In the genomic region with DNA sequence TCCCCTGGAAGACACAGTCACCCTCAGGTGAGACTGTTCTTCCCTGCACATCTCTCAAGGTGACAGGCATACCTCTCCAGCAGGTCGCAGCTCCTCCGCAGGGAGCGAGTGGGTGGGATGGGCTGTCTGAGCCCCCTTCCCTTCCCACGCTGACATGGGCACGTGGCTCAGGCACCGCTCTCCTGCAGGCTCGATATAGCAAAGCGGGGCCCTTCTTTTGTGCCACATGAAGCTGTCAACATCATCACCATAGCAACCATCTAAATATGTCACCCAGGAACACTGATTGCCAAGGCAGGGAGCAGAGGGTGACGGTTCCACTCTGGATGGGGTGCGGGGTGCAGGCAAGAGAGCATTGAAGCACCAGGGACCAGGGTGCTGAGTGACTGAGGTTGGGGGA, we compare ENCODE assay signal across 15 mouse cellular contexts. TPM values are rescaled to one million over a fixed set of nuclear protein-coding genes. Genes with fewer than 3 reads are reported as not detected.
DNase-seq lines count a peak whose midpoint lies in the region; ATAC-seq and TF ChIP-seq lines count a peak whose summit lies in the region.
"Had no signal": no experiment of that assay in that cellular context is flagged by ENCODE, and none has a peak within 500 bp of the region (broad histone marks: within the 10 kb centered on the region; RNA-seq: fewer than 3 reads in every experiment).

No protein-coding gene starts in this region.

- intact Hi-C loops in left cerebral cortex, postnatal 25 days (cut with DNase I): loop anchor here (2.0 kb wide), 2 partner anchors 20 to 82 kb away; no protein-coding TSS in a partner anchor

- no peak for TF ChIP-seq EP300 in stomach, postnatal 0 days (optimal IDR thresholded peaks at IDR 0.05)

- H3K9ac ChIP-seq in hindbrain, embryonic 14.5 days: peak overlapping the region; percentile 34
- no peak overlapping the region for H3K9ac ChIP-seq in stomach, postnatal 0 days (ENCODE audit: low read length)
- H3K9ac ChIP-seq: heart, embryonic 15.5 days; limb, embryonic 15.5 days had no signal

- no peaks in the 10 kb centered on the region for H3K36me3 ChIP-seq in E14TG2a.4 (ENCODE audit: insufficient read depth, low read length)
- no peaks in the 10 kb centered on the region for H3K36me3 ChIP-seq in hindbrain, embryonic 14.5 days (replicated peaks; ENCODE audit: control insufficient read depth, insufficient read depth)
- H3K36me3 ChIP-seq in stomach, postnatal 0 days (ENCODE audit: control insufficient read depth, insufficient read depth, low read length): no peaks in the 10 kb centered on the region
- H3K36me3 ChIP-seq: heart, embryonic 15.5 days; limb, embryonic 15.5 days had no signal

- peaks cover 62% of the 10 kb centered on the region for H3K4me1 ChIP-seq in E14TG2a.4 (replicated peaks; ENCODE audit: low read depth, low read length)
- H3K4me1 ChIP-seq in hindbrain, embryonic 14.5 days (replicated peaks; ENCODE audit: control insufficient read depth, insufficient read depth, low read length): peaks cover 17% of the 10 kb centered on the region
- no peaks in the 10 kb centered on the region; the same call in 1 of the 2 replicates for H3K4me1 ChIP-seq in stomach, postnatal 0 days (replicated peaks; ENCODE audit: control insufficient read depth, insufficient read depth)

- ATAC-seq in frontal cortex, adult (ENCODE audit: low TSS enrichment): peak; percentile 16; the same call in 1 of the 2 replicates
- ATAC-seq in hindbrain, embryonic 14.5 days (ENCODE audit: low FRiP score): peak; percentile 18; the same call in 1 of the 2 replicates
- ATAC-seq in stomach, postnatal 0 days (ENCODE audit: low FRiP score, low TSS enrichment): no peak
- ATAC-seq: Patski had no signal

- no peak for TF ChIP-seq CTCF in E14TG2a.4 (conservative IDR thresholded peaks at IDR 0.05; ENCODE audit: low read length)
- no peak for TF ChIP-seq CTCF in stomach, postnatal 0 days (IDR thresholded peaks at IDR 0.05; ENCODE audit: low read depth)

- no peak for DNase-seq in frontal cortex, postnatal 25 days (ENCODE audit: low spot score in 2 of 2)
- DNase-seq in hindbrain, embryonic 14.5 days (ENCODE audit: low spot score): no peak
- peak; percentile 67 to 76 for DNase-seq in left cerebral cortex, postnatal 25 days (ENCODE audit: low spot score in 2 of 2)
- no peak for DNase-seq in gastrocnemius, postnatal 10 days
- no peak for DNase-seq in cerebellum, adult 11-12 months
- no peak for DNase-seq in stomach, postnatal 0 days (ENCODE audit: low spot score)
- DNase-seq: cerebellum, postnatal 25 days; lung, postnatal 4 days had no signal

- H3K4me2 ChIP-seq in hindbrain, embryonic 14.5 days (replicated peaks): no peak overlapping the region
- no peak overlapping the region for H3K4me2 ChIP-seq in stomach, postnatal 0 days (replicated peaks; ENCODE audit: low read depth)
- H3K4me2 ChIP-seq: heart, embryonic 15.5 days; limb, embryonic 15.5 days had no signal

- peaks cover 15% of the 10 kb centered on the region for H3K27me3 ChIP-seq in E14TG2a.4 (ENCODE audit: insufficient read depth, low read length)
- no peaks in the 10 kb centered on the region for H3K27me3 ChIP-seq in hindbrain, embryonic 14.5 days (ENCODE audit: control insufficient read depth, insufficient read depth, low read length)
- H3K27me3 ChIP-seq in stomach, postnatal 0 days (ENCODE audit: control insufficient read depth, insufficient read depth, low read length): no peaks in the 10 kb centered on the region
- H3K27me3 ChIP-seq: Patski had no signal

- no peak overlapping the region for H3K27ac ChIP-seq in hindbrain, embryonic 14.5 days
- H3K27ac ChIP-seq in stomach, postnatal 0 days (replicated peaks): no peak overlapping the region
- H3K27ac ChIP-seq: heart, embryonic 15.5 days; kidney, postnatal 0 days; limb, embryonic 15.5 days had no signal

- WGBS in hindbrain, embryonic 14.5 days: 27% methylated on average over 10 of the region's 10 CpGs
- 46% methylated on average over 10 of the region's 10 CpGs for WGBS in stomach, postnatal 0 days

- peak overlapping the region; percentile 20; the same call in 1 of the 2 replicates for H3K4me3 ChIP-seq in E14TG2a.4 (replicated peaks; ENCODE audit: low read length)
- no peak overlapping the region for H3K4me3 ChIP-seq in hindbrain, embryonic 14.5 days (replicated peaks; ENCODE audit: low read length)
- no peak overlapping the region for H3K4me3 ChIP-seq in stomach, postnatal 0 days (ENCODE audit: low read depth, low read length)
- H3K4me3 ChIP-seq: erythroblast, embryonic 14.5 days; heart, embryonic 15.5 days; limb, embryonic 15.5 days had no signal

- no peaks in the 10 kb centered on the region for H3K9me3 ChIP-seq in E14TG2a.4 (ENCODE audit: low read length)
- H3K9me3 ChIP-seq in hindbrain, embryonic 14.5 days (ENCODE audit: control insufficient read depth, low read length): no peaks in the 10 kb centered on the region
- no peaks in the 10 kb centered on the region for H3K9me3 ChIP-seq in stomach, postnatal 0 days (ENCODE audit: control insufficient read depth, low read length)
- H3K9me3 ChIP-seq: heart, embryonic 15.5 days; limb, embryonic 15.5 days had no signal

RNA-seq across cellular contexts. Expression of gene Gng7, which starts 13.6 kb away (rescaled TPM):
- 17.7 and 20.9 TPM in 2 replicates for polyA plus RNA-seq in hindbrain, embryonic 14.5 days (2014; fragmentation: Nextera tagmentation; extraction: Ambion mirVana)
- total RNA-seq in left cerebral cortex, postnatal 25 days (2021): 100 to 1,000 TPM in 1 of 2 experiments, 10 to 100 TPM in 1; 83.8 to 196 TPM
- total RNA-seq in gastrocnemius, postnatal 10 days (2021): 1 to 10 TPM; 1.7 to 2.0 TPM
- 1.3 and 1.8 TPM in 2 replicates for polyA plus RNA-seq in stomach, postnatal 0 days (2015; fragmentation: Nextera tagmentation; extraction: Ambion mirVana)
- polyA plus RNA-seq: erythroblast, embryonic 14.5 days had no signal

RNA-seq across cellular contexts. Expression of gene Diras1, which starts 24.3 kb away (rescaled TPM):
- 29.7 and 32.2 TPM in 2 replicates for polyA plus RNA-seq in hindbrain, embryonic 14.5 days (2014; fragmentation: Nextera tagmentation; extraction: Ambion mirVana)
- total RNA-seq in left cerebral cortex, postnatal 25 days (2021): 100 to 1,000 TPM; 108 to 110 TPM
- total RNA-seq in gastrocnemius, postnatal 10 days (2021): under 1 TPM; 0.27 to 0.87 TPM
- 0.40 and 0.42 TPM in 2 replicates for polyA plus RNA-seq in stomach, postnatal 0 days (2015; fragmentation: Nextera tagmentation; extraction: Ambion mirVana)
- polyA plus RNA-seq: erythroblast, embryonic 14.5 days; heart, embryonic 15.5 days had no signal

RNA-seq across cellular contexts. Expression of gene Slc39a3, which starts 36.1 kb away (rescaled TPM):
- polyA plus RNA-seq in hindbrain, embryonic 14.5 days (2014; fragmentation: Nextera tagmentation; extraction: Ambion mirVana): 33.7 and 33.8 TPM in 2 replicates
- 10 to 100 TPM; 67.2 to 69.3 TPM for total RNA-seq in left cerebral cortex, postnatal 25 days (2021)
- total RNA-seq in gastrocnemius, postnatal 10 days (2021): 10 to 100 TPM; 11.5 to 13.3 TPM
- 11.0 and 11.1 TPM in 2 replicates for polyA plus RNA-seq in stomach, postnatal 0 days (2015; fragmentation: Nextera tagmentation; extraction: Ambion mirVana)

RNA-seq across cellular contexts. Expression of gene Sgta, which starts 58.8 kb away (rescaled TPM):
- 260 and 276 TPM in 2 replicates for polyA plus RNA-seq in hindbrain, embryonic 14.5 days (2014; fragmentation: Nextera tagmentation; extraction: Ambion mirVana)
- 100 to 1,000 TPM; 159 to 169 TPM for total RNA-seq in left cerebral cortex, postnatal 25 days (2021)
- 10 to 100 TPM; 82.2 to 84.4 TPM for total RNA-seq in gastrocnemius, postnatal 10 days (2021)
- polyA plus RNA-seq in stomach, postnatal 0 days (2015; fragmentation: Nextera tagmentation; extraction: Ambion mirVana): 93.7 and 98.7 TPM in 2 replicates

Comparison
In these comparisons a context has a peak if more than half of its experiments do, and no peak if none do; other contexts are left out.
1. DNase-seq: peak in left cerebral cortex, postnatal 25 days (2 of 2); none in frontal cortex, postnatal 25 days (0 of 2), hindbrain, embryonic 14.5 days (single experiment), gastrocnemius, postnatal 10 days (single experiment), cerebellum, adult 11-12 months (single experiment) and stomach, postnatal 0 days (single experiment).
2. RNA of gene Gng7, which starts 13.6 kb away (total RNA-seq): 83.8 to 196 TPM in left cerebral cortex, postnatal 25 days; 1.7 to 2.0 TPM in gastrocnemius, postnatal 10 days; every median in the first group is over 10 times any median in the second.
3. RNA of gene Diras1, which starts 24.3 kb away (total RNA-seq): 108 to 110 TPM in left cerebral cortex, postnatal 25 days; 0.27 to 0.87 TPM in gastrocnemius, postnatal 10 days; every median in the first group is over 10 times any median in the second.
4. RNA of gene Slc39a3, which starts 36.1 kb away (total RNA-seq): 67.2 to 69.3 TPM in left cerebral cortex, postnatal 25 days; 11.5 to 13.3 TPM in gastrocnemius, postnatal 10 days; every median in the first group is over 4 times any median in the second.